Mouse (Mus musculus): Measurements from ENCODE around the gene Mex3b. TPM values are rescaled to one million over a fixed set of nuclear protein-coding genes. Genes with fewer than 3 reads are reported as not detected.

Mex3b gene
- polyA plus RNA-seq (2014; fragmentation: Illumina TruSeq; extraction: RNeasy Lipid Tissue Mini Kit (QIAGEN cat#74804); ENCODE audit: low read depth, low replicate concordance): 14.6 TPM

DNA sequence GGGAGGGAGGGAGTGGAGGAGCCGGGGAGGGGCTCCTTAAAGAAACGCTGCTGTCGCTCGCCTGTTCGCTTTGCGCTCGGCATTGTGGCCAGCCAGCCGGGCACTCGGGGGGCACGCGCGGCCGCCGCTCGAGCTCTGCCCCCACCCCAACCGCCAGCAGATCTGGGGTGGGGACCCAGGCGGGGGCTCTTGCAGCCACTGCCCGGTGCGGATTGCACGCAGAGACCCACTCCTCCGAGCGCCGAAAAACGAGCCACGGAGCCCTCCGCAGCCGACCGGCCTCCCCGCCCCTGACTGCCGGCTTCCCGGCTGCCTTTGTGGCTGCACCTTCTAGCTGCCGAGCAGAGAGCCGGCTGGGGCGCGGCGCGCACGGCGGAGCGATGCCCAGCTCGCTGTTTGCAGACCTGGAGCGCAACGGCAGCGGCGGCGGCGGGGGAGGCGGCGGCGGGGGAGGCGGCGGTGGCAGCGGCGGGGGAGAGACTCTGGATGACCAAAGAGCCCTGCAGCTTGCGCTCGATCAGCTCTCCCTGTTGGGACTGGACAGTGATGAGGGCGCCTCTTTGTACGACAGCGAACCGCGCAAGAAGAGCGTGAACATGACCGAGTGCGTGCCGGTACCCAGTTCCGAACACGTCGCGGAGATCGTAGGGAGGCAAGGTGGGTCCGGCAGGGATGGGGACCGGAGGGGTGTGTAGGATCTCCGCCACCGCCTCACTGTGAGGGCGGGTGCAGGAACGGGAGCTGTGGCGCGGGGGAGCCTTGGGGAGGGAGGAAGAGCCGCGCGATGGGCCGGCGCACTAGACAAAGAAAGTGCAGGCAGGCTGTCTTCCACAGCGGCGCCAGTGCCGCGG, at the start of gene Mex3b:
Gene Mex3b (plus strand): TSS at position 63 of the 851 bp plus-strand sequence.

Other genes starting within 250 kb of the Mex3b start
- 159 TPM for gene Saxo2, start 218.8 kb upstream of the Mex3b start, polyA plus RNA-seq (2014; fragmentation: Illumina TruSeq; extraction: RNeasy Lipid Tissue Mini Kit (QIAGEN cat#74804); ENCODE audit: low read depth, low replicate concordance)
- gene Efl1, start 218.7 kb upstream of the Mex3b start, polyA plus RNA-seq (2014; fragmentation: Illumina TruSeq; extraction: RNeasy Lipid Tissue Mini Kit (QIAGEN cat#74804); ENCODE audit: low read depth, low replicate concordance): 17.5 TPM

Measured in testis, adult 10 weeks (tissue).